Mouse (Mus musculus) midbrain, postnatal 0 days (tissue): ENCODE measurements around the gene S1pr2. TPM values are rescaled to one million over a fixed set of nuclear protein-coding genes. Genes with fewer than 3 reads are reported as not detected.

Source experiments
- ATAC-seq: fragments of 200-750 bp; cut with Nextera tagmentation; 2 replicates; pipeline ENCODE4 v1.8.0; 2017; ENCODE audit warnings: moderate number of reproducible peaks, mild to moderate bottlenecking, moderate TSS enrichment, moderate library complexity; ENCODE audit not compliant: low FRiP score
- DNase-seq: peaks from one replicate; pipeline ENCODE4 v3.0.0-alpha.2; 2015; ENCODE audit warnings: low spot score
- H3K27ac ChIP-seq: fragments of 300-500 bp; sonication (generic); 2 replicates; pipeline ENCODE4 v1.5.1; 2014; ENCODE audit warnings: low read depth, mild to moderate bottlenecking, low read length, mixed read lengths
- H3K27me3 ChIP-seq: fragments of 300-500 bp; sonication (generic); 2 replicates; pipeline ENCODE4 v1.6.1; 2014; ENCODE audit warnings: low read length, control low read depth, mixed read lengths; ENCODE audit not compliant: insufficient read depth
- H3K36me3 ChIP-seq: fragments of 300-500 bp; sonication (generic); 2 replicates; pipeline ENCODE4 v1.6.1; 2014; ENCODE audit warnings: low read length, control low read depth, mixed read lengths; ENCODE audit not compliant: insufficient read depth
- H3K4me1 ChIP-seq: fragments of 300-500 bp; sonication (generic); 2 replicates; pipeline ENCODE4 v1.6.1; 2014; ENCODE audit warnings: mild to moderate bottlenecking, control low read depth, antibody characterized with exemption, low read length, mixed read lengths; ENCODE audit not compliant: insufficient read depth
- H3K4me2 ChIP-seq: fragments of 300-500 bp; sonication (generic); 2 replicates; pipeline ENCODE4 v1.6.1; 2014; ENCODE audit warnings: low read depth, mild to moderate bottlenecking, low read length, mixed read lengths; ENCODE audit not compliant: poor library complexity, severe bottlenecking
- H3K4me3 ChIP-seq: fragments of 300-500 bp; sonication (generic); 2 replicates; pipeline ENCODE4 v1.5.1; 2014; ENCODE audit warnings: low read depth, mild to moderate bottlenecking, low read length, moderate library complexity
- H3K9ac ChIP-seq: fragments of 300-500 bp; sonication (generic); replicated peaks from 2 replicates; pipeline ENCODE4 v1.6.1; 2014; ENCODE audit warnings: mild to moderate bottlenecking, low read length, moderate library complexity, mixed read lengths; ENCODE audit not compliant: poor library complexity, severe bottlenecking
- H3K9me3 ChIP-seq: fragments of 300-500 bp; sonication (generic); 2 replicates; pipeline ENCODE4 v1.6.1; 2016; ENCODE audit warnings: low read length, control low read depth
- CTCF ChIP-seq: IDR thresholded peaks from 2 replicates; pipeline ENCODE4 v1.5.1; 2016; ENCODE audit warnings: antibody characterized with exemption, mild to moderate bottlenecking
- WGBS: fragments of 180-500 bp; shearing (Covaris S2); extraction: QIAGEN DNeasy Blood & Tissue Kit; methylation state at CpG from one replicate; pipeline ENCODE4 v1.1.7; 2014; 5-methylcytosine and 5-hydroxymethylcytosine counted together
- polyA plus RNA-seq: library from polyadenylated mRNA; unstranded; fragments of >200 nt; fragmentation: Nextera tagmentation; extraction: Ambion mirVana; gene quantifications from 2 replicates; pipeline ENCODE4 v1.2.1, GENCODE M21; 2015
- total RNA-seq: library from RNA; depleted of rRNA; stranded (reverse); fragments of >200 nt; gene quantifications from 2 replicates; pipeline ENCODE4 v1.2.3, GENCODE M21; 2014

S1pr2 gene
- total and polyA plus RNA-seq, 2 experiments from 2014 or later = 5.5 to 7.3 TPM

GRCm38 (mm10) chr9:20983169-20983568 lies 6.6 kb upstream of the S1pr2 start:
- Histone ChIP-seq H3K27ac (no peak overlapping the region), H3K4me3 (no peak overlapping the region), H3K27me3 (0 out of 2 replicates have a peak, but pooled peaks cover 3% of the 10 kb centered on the region), H3K4me2 (no peak overlapping the region), H3K36me3 (no peaks in the 10 kb centered on the region), H3K9ac (no peak overlapping the region), H3K9me3 (no peaks in the 10 kb centered on the region), H3K4me1 (no peaks in the 10 kb centered on the region)
- no peak for DNase-seq
- no peak for ATAC-seq
- 71% methylated on average over 5 of the region's 5 CpGs for WGBS
- no peak for TF ChIP-seq CTCF

- no peak overlapping the region for H3K9ac ChIP-seq
- H3K9me3 ChIP-seq = no peaks in the 10 kb centered on the region
- ATAC-seq (no peak), DNase-seq (no peak)
- H3K27me3 ChIP-seq = 0 out of 2 replicates have a peak, but pooled peaks cover 3% of the 10 kb centered on the region
- no peaks in the 10 kb centered on the region for H3K4me1 ChIP-seq
- WGBS = 75% methylated on average over 3 of the region's 3 CpGs
- H3K4me3 ChIP-seq = no peak overlapping the region
- H3K4me2 ChIP-seq = no peak overlapping the region
- TF ChIP-seq CTCF = no peak
- H3K27ac ChIP-seq = no peak overlapping the region
- H3K36me3 ChIP-seq = no peaks in the 10 kb centered on the region
Measured at GRCm38 (mm10) chr9:20982171-20982570, 5.6 kb upstream of the S1pr2 start.

DNA sequence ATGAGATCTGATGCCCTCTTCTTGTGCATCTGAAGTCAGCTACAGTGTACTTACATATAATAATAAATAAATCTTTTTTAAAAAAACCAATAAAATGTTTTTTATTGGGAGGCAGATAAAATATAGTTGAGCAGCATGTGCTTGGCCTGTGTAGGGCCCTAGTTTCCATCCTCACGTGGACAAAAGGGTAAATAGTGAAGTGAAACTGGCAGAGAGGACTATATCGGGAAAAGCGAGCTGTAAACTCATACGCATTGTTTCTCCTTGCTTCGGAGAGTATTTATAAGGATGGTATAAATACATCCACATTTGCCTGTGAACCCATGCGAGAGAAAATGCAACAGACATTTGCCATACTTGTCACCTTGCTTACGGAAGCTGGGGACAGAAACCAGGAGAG lies 3.2 kb upstream of the S1pr2 start:
- ATAC-seq (no peak), DNase-seq (no peak)
- Histone ChIP-seq H3K9me3 (no peaks in the 10 kb centered on the region), H3K4me2 (no peak overlapping the region), H3K27me3 (0 out of 2 replicates have a peak, but pooled peaks cover 3% of the 10 kb centered on the region), H3K27ac (no peak overlapping the region), H3K4me1 (no peaks in the 10 kb centered on the region), H3K9ac (no peak overlapping the region), H3K36me3 (no peaks in the 10 kb centered on the region), H3K4me3 (no peak overlapping the region)
- 89% methylated on average over 7 of the region's 7 CpGs for WGBS
- no peak for TF ChIP-seq CTCF

GRCm38 (mm10) chr9:20979181-20979580 lies 2.6 kb upstream of the S1pr2 start:
- Histone ChIP-seq H3K9me3 (no peaks in the 10 kb centered on the region), H3K4me2 (no peak overlapping the region), H3K4me3 (no peak overlapping the region), H3K27ac (no peak overlapping the region), H3K9ac (no peak overlapping the region), H3K4me1 (no peaks in the 10 kb centered on the region), H3K36me3 (no peaks in the 10 kb centered on the region), H3K27me3 (0 out of 2 replicates have a peak, but pooled peaks cover 3% of the 10 kb centered on the region)
- no peak for DNase-seq
- ATAC-seq = no peak
- WGBS = 72% methylated on average over 5 of the region's 5 CpGs
- no peak for TF ChIP-seq CTCF

GRCm38 (mm10) chr9:20978409-20979095 lies 2.0 kb upstream of the S1pr2 start:
- 65% methylated on average over 10 of the region's 10 CpGs for WGBS
- no peak overlapping the region for H3K4me2 ChIP-seq
- no peaks in the 10 kb centered on the region for H3K36me3 ChIP-seq
- H3K9me3 ChIP-seq = no peaks in the 10 kb centered on the region
- H3K4me1 ChIP-seq = no peaks in the 10 kb centered on the region
- H3K4me3 ChIP-seq = no peak overlapping the region
- TF ChIP-seq CTCF = no peak
- H3K27me3 ChIP-seq = 0 out of 2 replicates have a peak, but pooled peaks cover 3% of the 10 kb centered on the region
- no peak for ATAC-seq
- no peak for DNase-seq
- no peak overlapping the region for H3K9ac ChIP-seq
- H3K27ac ChIP-seq = no peak overlapping the region

DNA sequence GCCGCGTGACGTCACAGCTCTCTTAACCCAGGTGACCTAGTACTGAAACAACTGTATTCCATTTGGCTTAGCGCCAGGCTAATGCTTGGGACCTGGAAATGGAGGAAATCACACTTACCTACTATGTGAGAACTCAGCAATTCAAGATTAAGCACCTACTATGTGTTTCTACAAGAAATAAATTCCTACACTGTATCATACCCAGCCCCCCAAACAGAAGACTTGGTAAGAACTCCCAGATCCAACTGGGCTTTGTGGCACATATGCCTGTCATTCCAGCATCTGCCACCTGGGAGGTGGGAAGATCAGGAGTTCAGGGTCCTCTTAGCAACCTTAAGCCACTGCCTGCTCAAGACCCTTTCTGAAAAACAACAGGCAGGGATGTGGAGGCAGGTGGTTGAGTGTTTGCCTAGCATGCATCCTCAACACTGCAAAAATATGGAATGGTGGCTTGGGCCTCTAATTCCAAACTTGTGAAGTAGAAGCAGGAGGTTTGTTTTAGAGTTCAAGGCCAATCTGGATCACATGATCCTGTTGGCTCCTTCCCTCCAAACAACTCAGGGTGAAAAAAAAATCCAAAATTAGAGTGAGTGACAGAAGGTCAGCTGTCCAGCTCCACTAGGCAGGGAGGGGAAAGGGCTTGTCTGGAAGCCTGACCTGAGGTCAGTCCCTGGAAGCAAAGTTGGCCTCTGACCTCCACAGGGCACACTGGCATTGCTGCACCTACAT lies 544 bp upstream of the S1pr2 start:
- H3K27ac ChIP-seq = no peak overlapping the region
- DNase-seq (no peak), ATAC-seq (0 out of 2 replicates have a peak, but pooled peaks have one; percentile 6)

More for the DNA sequence above, 544 bp upstream of the S1pr2 start:
- TF ChIP-seq CTCF = peak; percentile 39; the same call in 1 of the 2 replicates
- H3K9ac ChIP-seq = 0 out of 2 replicates have a peak overlapping the region, but pooled peaks have one; percentile 72
- H3K4me2 ChIP-seq = peak overlapping the region; percentile 98
- no peaks in the 10 kb centered on the region for H3K36me3 ChIP-seq
- no peaks in the 10 kb centered on the region for H3K9me3 ChIP-seq
- H3K4me1 ChIP-seq = peaks cover 5% of the 10 kb centered on the region; the same call in 1 of the 2 replicates
- 0 out of 2 replicates have a peak, but pooled peaks cover 3% of the 10 kb centered on the region for H3K27me3 ChIP-seq
- H3K4me3 ChIP-seq = peak overlapping the region; percentile 78
- 3% methylated on average over 4 of the region's 4 CpGs for WGBS
